Mouse (Mus musculus) neural tube, embryonic 11.5 days (tissue): ENCODE results near the gene Crabp2. TPM values are rescaled to one million over a fixed set of nuclear protein-coding genes. Genes with fewer than 3 reads are reported as not detected.
A peak's percentile ranks its signal among the peaks of the same experiment; 100 is the strongest.

Experiments used
- ATAC-seq: fragments of 200-750 bp; cut with Nextera tagmentation; 2 replicates; pipeline ENCODE4 v1.8.0; 2017; ENCODE audit warnings: moderate number of reproducible peaks, mild to moderate bottlenecking, moderate TSS enrichment, moderate library complexity; ENCODE audit not compliant: insufficient read depth, low FRiP score, low TSS enrichment
- DNase-seq: peaks from one replicate; pipeline ENCODE4 v3.0.0-alpha.2; 2015; ENCODE audit warnings: low spot score
- H3K27ac ChIP-seq: fragments of 300-500 bp; sonication (generic); 2 replicates; pipeline ENCODE4 v1.5.1; 2014; ENCODE audit warnings: low read depth, mild to moderate bottlenecking, low read length
- H3K27me3 ChIP-seq: fragments of 300-500 bp; sonication (generic); 2 replicates; pipeline ENCODE4 v1.6.1; 2014; ENCODE audit warnings: mild to moderate bottlenecking, low read length, mixed read lengths; ENCODE audit not compliant: control insufficient read depth, insufficient read depth
- H3K36me3 ChIP-seq: fragments of 300-500 bp; sonication (generic); 2 replicates; pipeline ENCODE4 v1.6.1; 2014; ENCODE audit warnings: mild to moderate bottlenecking, low read length, moderate library complexity, mixed read lengths; ENCODE audit not compliant: control insufficient read depth, insufficient read depth
- H3K4me1 ChIP-seq: fragments of 300-500 bp; sonication (generic); 2 replicates; pipeline ENCODE4 v1.6.1; 2014; ENCODE audit warnings: low read length, mixed read lengths; ENCODE audit not compliant: control insufficient read depth, insufficient read depth
- H3K4me2 ChIP-seq: fragments of 300-500 bp; sonication (generic); 2 replicates; pipeline ENCODE4 v1.6.1; 2014; ENCODE audit warnings: low read depth, mild to moderate bottlenecking, moderate library complexity
- H3K4me3 ChIP-seq: fragments of 300-500 bp; sonication (generic); 2 replicates; pipeline ENCODE4 v1.5.1; 2014; ENCODE audit warnings: low read depth, low read length
- H3K9ac ChIP-seq: fragments of 300-500 bp; sonication (generic); 2 replicates; pipeline ENCODE4 v1.6.1; 2014; ENCODE audit warnings: mild to moderate bottlenecking, low read length
- H3K9me3 ChIP-seq: fragments of 300-500 bp; sonication (generic); 2 replicates; pipeline ENCODE4 v1.6.1; 2016; ENCODE audit warnings: low read length; ENCODE audit not compliant: control insufficient read depth
- WGBS: fragments of 180-500 bp; shearing (Covaris S2); extraction: QIAGEN DNeasy Blood & Tissue Kit; methylation state at CpG from one replicate; pipeline ENCODE4 v1.1.7; 2014; 5-methylcytosine and 5-hydroxymethylcytosine counted together
- polyA plus RNA-seq: library from polyadenylated mRNA; unstranded; fragments of >200 nt; fragmentation: Nextera tagmentation; extraction: Ambion mirVana; gene quantifications from 2 replicates; pipeline ENCODE4 v1.2.1, GENCODE M21; 2014

Gene Crabp2
- polyA plus RNA-seq, 1 experiment from 2014 or later, result 607 TPM

- Histone ChIP-seq H3K27me3 (no peaks in the 10 kb centered on the region), H3K27ac (no peak overlapping the region), H3K4me3 (no peak overlapping the region), H3K4me1 (peaks cover 7% of the 10 kb centered on the region), H3K36me3 (peaks cover 22% of the 10 kb centered on the region), H3K9ac (no peak overlapping the region), H3K4me2 (no peak overlapping the region), H3K9me3 (no peaks in the 10 kb centered on the region)
- 86% methylated on average over 4 of the region's 4 CpGs for WGBS
- DNase-seq (no peak), ATAC-seq (no peak)
Measured at GRCm38 (mm10) chr3:87934501-87934900, 14.0 kb upstream of the Crabp2 start.

- no peaks in the 10 kb centered on the region for H3K27me3 ChIP-seq
- DNase-seq (no peak), ATAC-seq (no peak)
- no peak overlapping the region for H3K9ac ChIP-seq
- 87% methylated on average over 4 of the region's 4 CpGs for WGBS
- H3K4me3 ChIP-seq, result no peak overlapping the region
- H3K4me1 ChIP-seq, result peaks cover 6% of the 10 kb centered on the region
- H3K36me3 ChIP-seq, result peaks cover 25% of the 10 kb centered on the region
- no peak overlapping the region for H3K27ac ChIP-seq
- no peaks in the 10 kb centered on the region for H3K9me3 ChIP-seq
- H3K4me2 ChIP-seq, result no peak overlapping the region
Measured at GRCm38 (mm10) chr3:87935201-87935600, 13.3 kb upstream of the Crabp2 start.

GRCm38 (mm10) chr3:87935776-87936175, 12.7 kb upstream of the Crabp2 start:
- no peak overlapping the region for H3K27ac ChIP-seq
- H3K9ac ChIP-seq, result no peak overlapping the region
- DNase-seq (peak; percentile 86), ATAC-seq (peak; percentile 20; the same call in 1 of the 2 replicates)
- peaks cover 27% of the 10 kb centered on the region for H3K36me3 ChIP-seq
- no peak overlapping the region for H3K4me2 ChIP-seq
- 95% methylated on average over 2 of the region's 2 CpGs for whole genome bisulfite sequencing
- H3K4me1 ChIP-seq, result peaks cover 6% of the 10 kb centered on the region
- H3K9me3 ChIP-seq, result no peaks in the 10 kb centered on the region
- H3K4me3 ChIP-seq, result no peak overlapping the region
- H3K27me3 ChIP-seq, result no peaks in the 10 kb centered on the region

DNA sequence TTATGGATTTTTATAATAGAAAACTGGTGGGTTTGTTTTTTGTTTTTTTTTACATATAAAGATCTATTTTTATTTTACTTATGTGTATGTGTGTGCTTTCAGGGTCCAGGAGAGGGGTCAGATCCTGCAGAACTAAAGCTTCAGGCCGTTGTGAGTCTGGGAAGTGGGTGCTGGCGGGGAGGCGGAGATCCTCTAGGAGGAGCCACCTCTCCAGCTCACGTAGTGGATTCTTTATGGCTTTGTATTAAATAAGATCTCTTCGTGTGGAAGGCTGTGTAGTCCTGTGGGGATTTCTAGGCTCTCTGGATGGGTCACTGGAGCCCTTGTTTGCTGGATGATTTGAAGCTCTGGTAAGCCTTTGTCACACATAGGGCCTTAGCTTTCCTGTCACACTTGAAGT, 7.9 kb upstream of the Crabp2 start:
- H3K9ac ChIP-seq, result no peak overlapping the region
- no peak overlapping the region for H3K4me2 ChIP-seq
- H3K27me3 ChIP-seq, result no peaks in the 10 kb centered on the region
- peaks cover 32% of the 10 kb centered on the region for H3K36me3 ChIP-seq
- no peak for DNase-seq
- H3K4me3 ChIP-seq, result no peak overlapping the region
- 65% methylated on average over 5 of the region's 5 CpGs for WGBS
- no peak overlapping the region for H3K27ac ChIP-seq
- H3K9me3 ChIP-seq, result no peaks in the 10 kb centered on the region
- ATAC-seq, result no peak
- peaks cover 14% of the 10 kb centered on the region for H3K4me1 ChIP-seq

- 90% methylated on average over 2 of the region's 2 CpGs for WGBS
- H3K36me3 ChIP-seq, result peaks cover 32% of the 10 kb centered on the region
- ATAC-seq, result no peak
Measured at GRCm38 (mm10) chr3:87942471-87942870, 6.0 kb upstream of the Crabp2 start.

DNA sequence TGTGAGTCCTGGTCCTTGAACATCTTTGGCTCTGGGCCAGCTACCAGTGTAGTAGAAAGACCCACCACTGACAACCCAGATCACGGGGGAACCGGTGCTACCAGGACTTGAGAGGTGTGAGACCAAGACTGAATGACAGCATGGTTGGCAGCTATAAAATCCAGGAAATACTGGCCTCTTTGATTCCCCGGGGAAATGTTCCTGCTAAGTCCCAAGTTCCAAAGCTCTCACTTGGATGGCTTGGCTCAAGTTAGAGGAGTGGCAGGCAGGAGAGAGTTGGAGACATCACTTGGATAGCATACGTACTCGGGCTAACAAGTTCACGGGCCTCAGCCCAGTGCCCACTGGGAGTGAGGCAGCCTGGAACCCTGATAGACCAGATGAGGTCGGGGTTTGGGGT, 4.9 kb upstream of the Crabp2 start:
- no peak overlapping the region for H3K27ac ChIP-seq
- peaks cover 37% of the 10 kb centered on the region for H3K4me1 ChIP-seq
- no peaks in the 10 kb centered on the region for H3K9me3 ChIP-seq
- ATAC-seq, result no peak
- WGBS, result 75% methylated on average over 7 of the region's 7 CpGs
- no peak for DNase-seq
- no peaks in the 10 kb centered on the region for H3K27me3 ChIP-seq
- no peak overlapping the region for H3K9ac ChIP-seq
- H3K36me3 ChIP-seq, result peaks cover 26% of the 10 kb centered on the region
- H3K4me3 ChIP-seq, result no peak overlapping the region
- no peak overlapping the region for H3K4me2 ChIP-seq

More at GRCm38 (mm10) chr3:87942471-87942870, 6.0 kb upstream of the Crabp2 start:
- no peak for DNase-seq
- Histone ChIP-seq H3K4me2 (no peak overlapping the region), H3K9ac (no peak overlapping the region), H3K27ac (no peak overlapping the region), H3K27me3 (no peaks in the 10 kb centered on the region), H3K4me1 (peaks cover 32% of the 10 kb centered on the region), H3K9me3 (no peaks in the 10 kb centered on the region), H3K4me3 (no peak overlapping the region)

DNA sequence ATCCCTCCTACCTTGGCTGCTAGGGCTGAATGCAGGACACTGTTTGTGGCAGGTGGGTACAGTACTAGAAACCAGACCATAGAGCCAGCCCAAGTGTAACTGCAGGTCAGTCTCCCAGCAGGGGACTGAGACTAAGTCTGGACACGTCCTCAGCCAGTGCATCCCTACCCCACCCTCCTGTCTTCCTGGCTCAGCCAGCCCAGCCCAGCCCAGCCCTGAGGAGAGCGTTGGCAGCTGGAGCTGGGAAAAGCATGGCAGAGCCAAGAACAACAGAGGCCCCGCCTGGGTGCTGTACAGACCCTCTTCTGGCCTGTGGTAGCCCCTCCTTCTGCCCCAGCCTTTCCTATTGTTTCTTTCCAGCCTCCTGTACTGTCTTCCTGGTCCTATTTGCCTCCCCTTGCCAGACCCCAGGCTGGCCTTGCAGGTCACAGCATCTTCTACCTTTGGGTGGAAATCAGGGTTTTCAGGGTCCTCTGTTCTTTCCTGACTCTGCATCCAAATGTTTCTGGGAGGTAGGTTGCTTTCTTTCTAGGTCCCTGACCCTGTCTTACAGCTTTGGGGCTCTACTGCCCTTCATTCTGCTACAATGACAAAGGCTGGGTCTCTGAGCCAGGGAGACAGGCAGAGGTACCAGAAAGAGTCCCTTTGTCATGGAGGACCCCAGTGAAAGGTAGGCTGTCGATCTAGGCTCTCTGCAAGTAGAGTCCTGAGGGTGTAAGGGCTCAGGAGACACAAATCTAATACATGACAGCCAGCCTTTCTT, 3.4 kb upstream of the Crabp2 start:
- no peak overlapping the region for H3K4me3 ChIP-seq
- H3K9me3 ChIP-seq, result no peaks in the 10 kb centered on the region
- peak overlapping the region; percentile 74 for H3K27ac ChIP-seq
- H3K4me1 ChIP-seq, result peaks cover 44% of the 10 kb centered on the region
- H3K9ac ChIP-seq, result peak overlapping the region; percentile 24; the same call in 1 of the 2 replicates
- no peak overlapping the region for H3K4me2 ChIP-seq
- 0 out of 2 replicates have a peak, but pooled peaks have one; percentile 24 for ATAC-seq
- peak; percentile 27 for DNase-seq
- 13% methylated on average over 4 of the region's 4 CpGs for WGBS
- H3K36me3 ChIP-seq, result peaks cover 15% of the 10 kb centered on the region
- H3K27me3 ChIP-seq, result no peaks in the 10 kb centered on the region

- 5% methylated on average over 12 of the region's 12 CpGs for WGBS
- no peak overlapping the region for H3K4me2 ChIP-seq
- peak overlapping the region; percentile 77 for H3K27ac ChIP-seq
- H3K27me3 ChIP-seq, result no peaks in the 10 kb centered on the region
- H3K36me3 ChIP-seq, result peaks cover 11% of the 10 kb centered on the region
- H3K9me3 ChIP-seq, result no peaks in the 10 kb centered on the region
- H3K9ac ChIP-seq, result peak overlapping the region; percentile 12
- H3K4me3 ChIP-seq, result no peak overlapping the region
- no peak for ATAC-seq
- DNase-seq, result peak; percentile 60
- H3K4me1 ChIP-seq, result peaks cover 53% of the 10 kb centered on the region
Measured at GRCm38 (mm10) chr3:87945781-87946540, 2.5 kb upstream of the Crabp2 start.
